Mouse (Mus musculus) liver, adult 2 months (tissue): ENCODE measurements at regions not wholly inside any gene's neighbourhood (a gene's known extent, or its start where the extent isn't known, plus 50 kb on each side); places are given as distances from the start of the nearest gene placed in this dataset.
A peak's percentile ranks its signal among the peaks of the same experiment; 100 is the strongest.

Source experiments
- DNase-seq: peaks from one replicate; pipeline ENCODE4 v3.0.0-alpha.2; 2011; ENCODE audit warnings: low read depth, low spot score; ENCODE audit errors: extremely low read depth
- H3K27ac ChIP-seq: fragments of 200-500 bp; replicated peaks from 2 replicates; pipeline ENCODE4 v1.5.1; 2012; ENCODE audit warnings: low read depth, mild to moderate bottlenecking, control low read depth, inconsistent platforms, low read length; ENCODE audit not compliant: insufficient read depth
- H3K27me3 ChIP-seq: fragments of 200-500 bp; 2 replicates; pipeline ENCODE4 v1.6.1; 2012; ENCODE audit warnings: mild to moderate bottlenecking, moderate library complexity, low read length, inconsistent platforms; ENCODE audit not compliant: control insufficient read depth, insufficient read depth
- H3K36me3 ChIP-seq: fragments of 200-500 bp; 2 replicates; pipeline ENCODE4 v1.6.1; 2012; ENCODE audit warnings: low read length, inconsistent platforms; ENCODE audit not compliant: control insufficient read depth, insufficient read depth
- H3K4me1 ChIP-seq: fragments of 200-500 bp; 2 replicates; pipeline ENCODE4 v1.6.1; 2011; ENCODE audit warnings: low read length; ENCODE audit not compliant: control insufficient read depth, insufficient read depth
- H3K4me3 ChIP-seq: fragments of 200-500 bp; 2 replicates; pipeline ENCODE4 v1.5.1; 2011; ENCODE audit warnings: low read depth, mild to moderate bottlenecking, control low read depth, low read length, moderate library complexity; ENCODE audit not compliant: insufficient read depth
- H3K79me2 ChIP-seq: fragments of 200-500 bp; 2 replicates; pipeline ENCODE4 v1.6.1; 2012; ENCODE audit warnings: inconsistent platforms, mild to moderate bottlenecking, low read length, moderate library complexity; ENCODE audit not compliant: control insufficient read depth, insufficient read depth
- H3K9ac ChIP-seq: fragments of 200-500 bp; 2 replicates; pipeline ENCODE4 v1.6.1; 2012; ENCODE audit warnings: low read depth, mild to moderate bottlenecking, control low read depth, inconsistent platforms, low read length
- CTCF ChIP-seq: fragments of 200-500 bp; IDR thresholded peaks from 2 replicates; pipeline ENCODE4 v1.5.1; 2011; ENCODE audit warnings: low read depth, low read length, control low read depth
- POLR2A ChIP-seq: fragments of 200-500 bp; IDR thresholded peaks from 2 replicates; pipeline ENCODE4 v1.6.1; 2011; ENCODE audit warnings: low read length, control low read depth; ENCODE audit not compliant: insufficient read depth; ENCODE audit errors: extremely low read depth
- WGBS: fragments of 180-500 bp; shearing (Covaris S2); methylation state at CpG from one replicate; pipeline ENCODE4 v1.1.7; 2018; 5-methylcytosine and 5-hydroxymethylcytosine counted together

DNA sequence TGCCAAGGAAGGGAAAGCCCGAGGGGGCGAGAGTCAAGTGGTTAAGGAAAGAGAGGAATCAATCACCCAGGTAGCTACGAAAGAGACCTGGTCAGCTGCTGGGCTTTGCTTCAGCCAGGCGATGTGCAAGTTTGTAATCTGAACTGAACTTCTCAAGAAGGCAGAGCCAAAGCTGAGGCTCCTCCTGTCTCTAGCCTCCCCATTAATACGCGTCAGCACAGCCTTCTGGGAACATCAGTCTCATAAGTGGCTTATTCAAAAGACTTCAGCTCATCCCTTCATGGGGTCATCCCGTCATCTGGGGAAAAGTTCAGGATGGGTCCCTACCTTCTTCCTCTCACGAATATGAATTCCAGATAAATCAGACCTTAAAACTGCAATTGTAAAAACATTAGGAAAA lies 112.2 kb upstream of the Mgme1 start:
- Histone ChIP-seq H3K4me1 (peaks cover 19% of the 10 kb centered on the region), H3K79me2 (no peaks in the 10 kb centered on the region), H3K27ac (no peak overlapping the region), H3K27me3 (no peaks in the 10 kb centered on the region), H3K4me3 (no peak overlapping the region), H3K36me3 (no peaks in the 10 kb centered on the region), H3K9ac (no peak overlapping the region)
- TF ChIP-seq CTCF (no peak), POLR2A (no peak)
- DNase-seq = no peak
- WGBS = 90% methylated on average over 8 of the region's 8 CpGs

DNA sequence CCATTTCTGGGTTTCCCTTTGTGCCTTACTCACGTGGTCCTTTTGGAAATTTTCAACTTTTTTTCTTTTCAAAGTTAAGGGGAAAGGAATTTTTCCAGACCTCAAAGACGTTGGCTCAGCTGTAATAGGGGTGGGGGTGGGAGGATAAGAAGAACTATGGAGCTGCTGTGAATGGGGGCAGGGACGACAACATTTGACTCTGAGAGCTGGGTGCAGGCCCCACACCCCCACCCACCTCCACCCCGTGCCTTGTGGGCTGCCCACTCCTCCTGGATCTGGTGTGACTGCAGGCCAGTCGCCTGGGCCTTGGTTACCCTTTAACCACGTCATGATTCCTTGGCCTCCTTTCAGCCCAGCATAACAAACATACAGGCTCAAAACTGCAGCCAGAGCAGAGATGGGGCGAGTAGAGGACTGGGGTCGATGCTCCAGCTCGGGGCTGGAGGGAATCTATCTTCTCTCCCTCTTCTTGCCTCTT lies 110.6 kb upstream of the Mgme1 start:
- Histone ChIP-seq H3K4me3 (no peak overlapping the region), H3K79me2 (no peaks in the 10 kb centered on the region), H3K36me3 (no peaks in the 10 kb centered on the region), H3K27me3 (no peaks in the 10 kb centered on the region), H3K27ac (peak overlapping the region; percentile 52), H3K4me1 (peaks cover 21% of the 10 kb centered on the region), H3K9ac (0 out of 2 replicates have a peak overlapping the region, but pooled peaks have one; percentile 8)
- 23% methylated on average over 9 of the region's 9 CpGs for WGBS
- peak; percentile 71 for DNase-seq
- TF ChIP-seq POLR2A = no peak
- no peak for TF ChIP-seq CTCF

DNA sequence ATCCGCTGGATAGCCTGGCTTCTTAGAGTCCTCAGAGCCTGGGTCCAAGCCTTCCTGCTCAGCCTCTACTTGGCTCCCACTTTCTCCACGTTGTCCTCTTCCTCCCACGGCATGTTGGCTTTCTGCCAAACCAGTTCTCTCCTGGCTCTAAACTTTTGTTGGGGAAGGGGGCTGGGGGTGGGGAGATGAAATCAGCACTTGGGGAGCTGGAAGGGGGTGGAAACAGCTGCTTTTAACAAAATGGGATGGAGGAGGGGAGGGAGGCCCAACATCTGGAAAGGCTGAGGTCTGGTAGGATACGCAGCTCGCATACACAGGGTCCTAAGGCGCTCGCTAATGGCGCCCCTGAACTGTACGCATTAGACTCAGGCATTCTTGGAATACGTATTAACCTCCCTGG lies 110.0 kb upstream of the Mgme1 start:
- Histone ChIP-seq H3K9ac (no peak overlapping the region), H3K27ac (peak overlapping the region; percentile 52), H3K36me3 (no peaks in the 10 kb centered on the region), H3K4me1 (peaks cover 21% of the 10 kb centered on the region), H3K79me2 (no peaks in the 10 kb centered on the region), H3K27me3 (no peaks in the 10 kb centered on the region), H3K4me3 (no peak overlapping the region)
- TF ChIP-seq POLR2A = no peak
- no peak for TF ChIP-seq CTCF
- DNase-seq = no peak
- 66% methylated on average over 10 of the region's 10 CpGs for WGBS

- DNase-seq = no peak
- Histone ChIP-seq H3K27ac (no peak overlapping the region), H3K36me3 (no peaks in the 10 kb centered on the region), H3K4me3 (no peak overlapping the region), H3K27me3 (no peaks in the 10 kb centered on the region), H3K9ac (no peak overlapping the region), H3K79me2 (no peaks in the 10 kb centered on the region), H3K4me1 (peaks cover 27% of the 10 kb centered on the region)
- TF ChIP-seq CTCF (no peak), POLR2A (no peak)
- 23% methylated on average over 1 of the region's 1 CpGs for WGBS
Measured at GRCm38 (mm10) chr2:144161852-144162251, 108.6 kb upstream of the Mgme1 start.

- WGBS = 21% methylated on average over 8 of the region's 8 CpGs
- DNase-seq = no peak
- no peak for TF ChIP-seq CTCF
- no peak for TF ChIP-seq POLR2A
Measured at GRCm38 (mm10) chr2:144164102-144164501, 106.4 kb upstream of the Mgme1 start.

GRCm38 (mm10) chr2:144164986-144165821 lies 105.3 kb upstream of the Mgme1 start:
- WGBS = under 1% methylated on average over 37 of the region's 37 CpGs
- Histone ChIP-seq H3K27ac (peak overlapping the region; percentile 97), H3K4me1 (peaks cover 33% of the 10 kb centered on the region), H3K9ac (peak overlapping the region; percentile 95), H3K79me2 (no peaks in the 10 kb centered on the region), H3K36me3 (no peaks in the 10 kb centered on the region), H3K4me3 (peak overlapping the region; percentile 88), H3K27me3 (no peaks in the 10 kb centered on the region)
- peak; percentile 86 for DNase-seq
- TF ChIP-seq CTCF (no peak), POLR2A (peak; percentile 64; the same call in 1 of the 2 replicates)

More at GRCm38 (mm10) chr2:144164102-144164501, 106.4 kb upstream of the Mgme1 start:
- Histone ChIP-seq H3K27ac (no peak overlapping the region), H3K4me3 (peak overlapping the region; percentile 12; the same call in 1 of the 2 replicates), H3K27me3 (no peaks in the 10 kb centered on the region), H3K36me3 (no peaks in the 10 kb centered on the region), H3K4me1 (peaks cover 34% of the 10 kb centered on the region), H3K9ac (no peak overlapping the region), H3K79me2 (no peaks in the 10 kb centered on the region)
